8 mouse cellular contexts compared by ENCODE assay signal in genomic region chr1:151009115-151009797, GRCm38 (mm10). TPM values are rescaled to one million over a fixed set of nuclear protein-coding genes. Genes with fewer than 3 reads are reported as not detected.
A peak's percentile ranks its signal among the peaks of the same experiment; 100 is the strongest.
DNase-seq lines count a peak whose midpoint lies in the region; ATAC-seq lines count a peak whose summit lies in the region.

No protein-coding gene starts in this region.

- no peak overlapping the region for H3K9ac ChIP-seq in heart, embryonic 15.5 days
- no peak overlapping the region for H3K9ac ChIP-seq in embryonic facial prominence, embryonic 11.5 days (replicated peaks; ENCODE audit: low read length)
- no peak overlapping the region for H3K9ac ChIP-seq in hindbrain, embryonic 11.5 days (ENCODE audit: low read depth, low read length)

- peaks cover 23% of the 10 kb centered on the region for H3K4me1 ChIP-seq in heart, embryonic 15.5 days (replicated peaks)
- no peaks in the 10 kb centered on the region for H3K4me1 ChIP-seq in heart, embryonic 10.5 days
- peaks cover 3% of the 10 kb centered on the region; the same call in 1 of the 2 replicates for H3K4me1 ChIP-seq in embryonic facial prominence, embryonic 11.5 days (ENCODE audit: control insufficient read depth, insufficient read depth, low read length)
- no peaks in the 10 kb centered on the region for H3K4me1 ChIP-seq in hindbrain, embryonic 11.5 days (replicated peaks; ENCODE audit: control insufficient read depth, insufficient read depth, low read length)

- H3K4me2 ChIP-seq in heart, embryonic 15.5 days = no peak overlapping the region
- no peak overlapping the region for H3K4me2 ChIP-seq in embryonic facial prominence, embryonic 11.5 days (ENCODE audit: low read depth, low read length)
- no peak overlapping the region for H3K4me2 ChIP-seq in hindbrain, embryonic 11.5 days (replicated peaks; ENCODE audit: low read depth, low read length)

- peak overlapping the region; percentile 38 for H3K27ac ChIP-seq in heart, embryonic 15.5 days
- H3K27ac ChIP-seq in heart, embryonic 10.5 days = no peak overlapping the region
- H3K27ac ChIP-seq in embryonic facial prominence, embryonic 11.5 days (replicated peaks; ENCODE audit: low read depth, low read length) = no peak overlapping the region
- H3K27ac ChIP-seq in hindbrain, embryonic 11.5 days (ENCODE audit: low read depth, low read length) = no peak overlapping the region

- peak; percentile 35; the same call in 1 of the 2 replicates for ATAC-seq in heart, embryonic 15.5 days (replicated peaks; ENCODE audit: insufficient number of reproducible peaks, insufficient read depth, low FRiP score, low read depth)
- no peak for ATAC-seq in embryonic facial prominence, embryonic 11.5 days (replicated peaks; ENCODE audit: insufficient number of reproducible peaks, low FRiP score, low TSS enrichment, low read depth)
- peak; percentile 55; the same call in 1 of the 2 replicates for ATAC-seq in hindbrain, embryonic 11.5 days (ENCODE audit: low FRiP score)
- peak; percentile 77 for ATAC-seq in megakaryocyte-erythroid progenitor cell, adult 5-6 weeks (replicated peaks; ENCODE audit: low FRiP score, low TSS enrichment, poor library complexity, severe bottlenecking)

- 30% methylated on average over 6 of the region's 6 CpGs for WGBS in heart, embryonic 15.5 days
- WGBS in heart, embryonic 10.5 days = 29% methylated on average over 6 of the region's 6 CpGs
- WGBS in embryonic facial prominence, embryonic 11.5 days = 28% methylated on average over 6 of the region's 6 CpGs
- WGBS in hindbrain, embryonic 11.5 days = 32% methylated on average over 6 of the region's 6 CpGs

- DNase-seq in heart, embryonic 10.5 days (ENCODE audit: low spot score) = no peak
- DNase-seq in adrenal gland, postnatal 14 days = peak; percentile 63
- DNase-seq in embryonic facial prominence, embryonic 11.5 days (ENCODE audit: low spot score) = peak; percentile 91
- DNase-seq in hindbrain, embryonic 11.5 days (ENCODE audit: low spot score) = peak; percentile 81
- DNase-seq in layer of hippocampus, postnatal 10 days (ENCODE audit: low spot score in 2 of 2) = peak; percentile 72 to 79
- peak; percentile 66 for DNase-seq in right cerebral cortex, postnatal 4 days

- H3K36me3 ChIP-seq in heart, embryonic 15.5 days = no peaks in the 10 kb centered on the region
- no peaks in the 10 kb centered on the region for H3K36me3 ChIP-seq in heart, embryonic 10.5 days
- H3K36me3 ChIP-seq in embryonic facial prominence, embryonic 11.5 days (replicated peaks; ENCODE audit: control insufficient read depth, insufficient read depth, low read depth, low read length) = no peaks in the 10 kb centered on the region
- H3K36me3 ChIP-seq in hindbrain, embryonic 11.5 days (ENCODE audit: control insufficient read depth, insufficient read depth, low read length) = no peaks in the 10 kb centered on the region

- no peaks in the 10 kb centered on the region for H3K9me3 ChIP-seq in heart, embryonic 15.5 days (replicated peaks)
- no peaks in the 10 kb centered on the region for H3K9me3 ChIP-seq in heart, embryonic 10.5 days
- H3K9me3 ChIP-seq in embryonic facial prominence, embryonic 11.5 days (replicated peaks; ENCODE audit: control insufficient read depth, low read length) = no peaks in the 10 kb centered on the region
- H3K9me3 ChIP-seq in hindbrain, embryonic 11.5 days (ENCODE audit: control insufficient read depth, low read length) = no peaks in the 10 kb centered on the region

- H3K27me3 ChIP-seq in heart, embryonic 15.5 days = no peaks in the 10 kb centered on the region
- H3K27me3 ChIP-seq in heart, embryonic 10.5 days (ENCODE audit: insufficient read depth, poor library complexity, severe bottlenecking) = no peaks in the 10 kb centered on the region
- no peaks in the 10 kb centered on the region for H3K27me3 ChIP-seq in embryonic facial prominence, embryonic 11.5 days (ENCODE audit: control insufficient read depth, insufficient read depth, low read length)
- no peaks in the 10 kb centered on the region for H3K27me3 ChIP-seq in hindbrain, embryonic 11.5 days (ENCODE audit: control insufficient read depth, insufficient read depth, low read length)

- H3K4me3 ChIP-seq in heart, embryonic 15.5 days = no peak overlapping the region
- no peak overlapping the region for H3K4me3 ChIP-seq in heart, embryonic 10.5 days
- H3K4me3 ChIP-seq in embryonic facial prominence, embryonic 11.5 days (ENCODE audit: low read depth, low read length) = no peak overlapping the region
- no peak overlapping the region for H3K4me3 ChIP-seq in hindbrain, embryonic 11.5 days (ENCODE audit: low read depth, low read length)

RNA-seq across cellular contexts. Expression of gene Hmcn1, which starts 16.0 kb away (rescaled TPM):
- 19.8 and 21.0 TPM in 2 replicates for polyA plus RNA-seq in heart, embryonic 15.5 days (2015; fragmentation: Nextera tagmentation; extraction: Ambion mirVana)
- 8.0 and 8.8 TPM in 2 replicates for polyA plus RNA-seq in heart, embryonic 10.5 days (2016; fragmentation: Nextera tagmentation; extraction: Ambion mirVana)
- 4.2 and 6.9 TPM in 2 replicates for total RNA-seq in adrenal gland, postnatal 14 days (2021)
- 25.5 and 32.8 TPM in 2 replicates for polyA plus RNA-seq in embryonic facial prominence, embryonic 11.5 days (2014; fragmentation: Nextera tagmentation; extraction: Ambion mirVana)
- 9.7 and 13.5 TPM in 2 replicates for polyA plus RNA-seq in hindbrain, embryonic 11.5 days (2014; fragmentation: Nextera tagmentation; extraction: Ambion mirVana)
- 1 to 10 TPM; 6.1 to 7.6 TPM for total RNA-seq in layer of hippocampus, postnatal 10 days (2021)
- 0.02 TPM in 1 of 2 replicates, not detected in the other for total RNA-seq in megakaryocyte-erythroid progenitor cell, adult 5-6 weeks (2014; fragmentation: Nextera tagmentation)
- total RNA-seq in megakaryocyte-erythroid progenitor cell, adult 5-6 weeks (2017) = not detected in 2 replicates
